Mouse (Mus musculus): ENCODE data around the gene Vps26a. TPM values are rescaled to one million over a fixed set of nuclear protein-coding genes. Genes with fewer than 3 reads are reported as not detected.
A peak's percentile ranks its signal among the peaks of the same experiment; 100 is the strongest.

The Vps26a gene
- total and polyA plus RNA-seq, 3 experiments: 10.3 to 165 (median 63.4) TPM

- no peak for TF ChIP-seq TAL1 (conservative IDR thresholded peaks at IDR 0.05; ENCODE audit: low read depth, low read length)
- TF ChIP-seq GATA1 (IDR thresholded peaks at IDR 0.05; ENCODE audit: borderline replicate concordance, low read length): no peak
- TF ChIP-seq CTCF (IDR thresholded peaks at IDR 0.05; ENCODE audit: low read depth, low read length): no peak
- no peak for TF ChIP-seq POLR2AphosphoS5 (IDR thresholded peaks at IDR 0.05; ENCODE audit: insufficient replicate concordance, low read depth, low read length)
- no peak for TF ChIP-seq GATA2 (IDR thresholded peaks at IDR 0.05; ENCODE audit: borderline replicate concordance, low read depth, low read length)
These were observed 35.2 kb upstream of the Vps26a start for GRCm38 (mm10) chr10:62521763-62522162.

GRCm38 (mm10) chr10:62520911-62521310 is 34.3 kb upstream of the Vps26a start:
- H3K36me3 ChIP-seq (replicated peaks): no peaks in the 10 kb centered on the region
- H3K9me3 ChIP-seq (replicated peaks): no peaks in the 10 kb centered on the region
- DNase-seq (ENCODE audit: low spot score) (no peak), ATAC-seq (ENCODE audit: extremely low read depth, insufficient number of reproducible peaks, low FRiP score, poor library complexity, severe bottlenecking) (peak; percentile 82)
- no peaks in the 10 kb centered on the region for H3K27me3 ChIP-seq (ENCODE audit: insufficient read depth, low read length)
- peaks cover 32% of the 10 kb centered on the region for H3K4me1 ChIP-seq (ENCODE audit: insufficient read depth, low read depth, low read length)
- TF ChIP-seq TAL1 (conservative IDR thresholded peaks at IDR 0.05; ENCODE audit: low read depth, low read length) (no peak; the same call in 1 of the 2 replicates), POLR2AphosphoS5 (IDR thresholded peaks at IDR 0.05; ENCODE audit: insufficient replicate concordance, low read depth, low read length) (no peak), CTCF (IDR thresholded peaks at IDR 0.05; ENCODE audit: low read depth, low read length) (no peak), GATA2 (IDR thresholded peaks at IDR 0.05; ENCODE audit: borderline replicate concordance, low read depth, low read length) (no peak), GATA1 (IDR thresholded peaks at IDR 0.05; ENCODE audit: borderline replicate concordance, low read length) (no peak)
- H3K4me3 ChIP-seq (ENCODE audit: low read depth, low read length): no peak overlapping the region

More at GRCm38 (mm10) chr10:62521763-62522162, 35.2 kb upstream of the Vps26a start:
- Histone ChIP-seq H3K36me3 (replicated peaks) (no peaks in the 10 kb centered on the region), H3K4me3 (ENCODE audit: low read depth, low read length) (no peak overlapping the region), H3K4me1 (ENCODE audit: insufficient read depth, low read depth, low read length) (peaks cover 32% of the 10 kb centered on the region), H3K27me3 (ENCODE audit: insufficient read depth, low read length) (0 out of 2 replicates have a peak, but pooled peaks cover under 1% of the 10 kb centered on the region), H3K9me3 (replicated peaks) (no peaks in the 10 kb centered on the region)
- DNase-seq (ENCODE audit: low spot score) (no peak), ATAC-seq (ENCODE audit: extremely low read depth, insufficient number of reproducible peaks, low FRiP score, poor library complexity, severe bottlenecking) (peak; percentile 58; the same call in 1 of the 2 replicates)

GRCm38 (mm10) chr10:62517511-62517910 is 30.9 kb upstream of the Vps26a start:
- TF ChIP-seq GATA2 (IDR thresholded peaks at IDR 0.05; ENCODE audit: borderline replicate concordance, low read depth, low read length) (no peak), POLR2AphosphoS5 (IDR thresholded peaks at IDR 0.05; ENCODE audit: insufficient replicate concordance, low read depth, low read length) (no peak), GATA1 (IDR thresholded peaks at IDR 0.05; ENCODE audit: borderline replicate concordance, low read length) (no peak), TAL1 (conservative IDR thresholded peaks at IDR 0.05; ENCODE audit: low read depth, low read length) (no peak), CTCF (IDR thresholded peaks at IDR 0.05; ENCODE audit: low read depth, low read length) (no peak)
- Histone ChIP-seq H3K9me3 (replicated peaks) (no peaks in the 10 kb centered on the region), H3K4me3 (ENCODE audit: low read depth, low read length) (no peak overlapping the region), H3K27me3 (ENCODE audit: insufficient read depth, low read length) (no peaks in the 10 kb centered on the region), H3K36me3 (replicated peaks) (no peaks in the 10 kb centered on the region), H3K4me1 (ENCODE audit: insufficient read depth, low read depth, low read length) (peaks cover 26% of the 10 kb centered on the region)
- DNase-seq (ENCODE audit: low spot score) (no peak), ATAC-seq (ENCODE audit: extremely low read depth, insufficient number of reproducible peaks, low FRiP score, poor library complexity, severe bottlenecking) (no peak)

GRCm38 (mm10) chr10:62512855-62513254 is 26.2 kb upstream of the Vps26a start:
- DNase-seq (ENCODE audit: low spot score): no peak
- TF ChIP-seq TAL1 (conservative IDR thresholded peaks at IDR 0.05; ENCODE audit: low read depth, low read length) (no peak), GATA1 (IDR thresholded peaks at IDR 0.05; ENCODE audit: borderline replicate concordance, low read length) (no peak), GATA2 (IDR thresholded peaks at IDR 0.05; ENCODE audit: borderline replicate concordance, low read depth, low read length) (no peak), CTCF (IDR thresholded peaks at IDR 0.05; ENCODE audit: low read depth, low read length) (no peak), POLR2AphosphoS5 (IDR thresholded peaks at IDR 0.05; ENCODE audit: insufficient replicate concordance, low read depth, low read length) (no peak)
- H3K4me1 ChIP-seq (ENCODE audit: insufficient read depth, low read depth, low read length): peaks cover 33% of the 10 kb centered on the region

GRCm38 (mm10) chr10:62511528-62511927 is 24.9 kb upstream of the Vps26a start:
- Histone ChIP-seq H3K9me3 (replicated peaks) (no peaks in the 10 kb centered on the region), H3K4me1 (ENCODE audit: insufficient read depth, low read depth, low read length) (peaks cover 30% of the 10 kb centered on the region), H3K36me3 (replicated peaks) (no peaks in the 10 kb centered on the region), H3K27me3 (ENCODE audit: insufficient read depth, low read length) (no peaks in the 10 kb centered on the region), H3K4me3 (ENCODE audit: low read depth, low read length) (no peak overlapping the region)
- no peak for DNase-seq (ENCODE audit: low spot score)
- ATAC-seq (ENCODE audit: extremely low read depth, insufficient number of reproducible peaks, low FRiP score, poor library complexity, severe bottlenecking): peak; percentile 28
- TF ChIP-seq POLR2AphosphoS5 (IDR thresholded peaks at IDR 0.05; ENCODE audit: insufficient replicate concordance, low read depth, low read length) (no peak), GATA1 (IDR thresholded peaks at IDR 0.05; ENCODE audit: borderline replicate concordance, low read length) (no peak), GATA2 (IDR thresholded peaks at IDR 0.05; ENCODE audit: borderline replicate concordance, low read depth, low read length) (no peak), CTCF (IDR thresholded peaks at IDR 0.05; ENCODE audit: low read depth, low read length) (no peak), TAL1 (conservative IDR thresholded peaks at IDR 0.05; ENCODE audit: low read depth, low read length) (no peak)

More at GRCm38 (mm10) chr10:62512855-62513254, 26.2 kb upstream of the Vps26a start:
- Histone ChIP-seq H3K27me3 (ENCODE audit: insufficient read depth, low read length) (no peaks in the 10 kb centered on the region), H3K36me3 (replicated peaks) (no peaks in the 10 kb centered on the region), H3K9me3 (replicated peaks) (no peaks in the 10 kb centered on the region), H3K4me3 (ENCODE audit: low read depth, low read length) (no peak overlapping the region)
- ATAC-seq (ENCODE audit: extremely low read depth, insufficient number of reproducible peaks, low FRiP score, poor library complexity, severe bottlenecking): no peak

- no peak for ATAC-seq (ENCODE audit: extremely low read depth, insufficient number of reproducible peaks, low FRiP score, poor library complexity, severe bottlenecking)
- no peaks in the 10 kb centered on the region for H3K36me3 ChIP-seq (replicated peaks)
- no peaks in the 10 kb centered on the region for H3K27me3 ChIP-seq (ENCODE audit: insufficient read depth, low read length)
- no peaks in the 10 kb centered on the region for H3K9me3 ChIP-seq (replicated peaks)
- peaks cover 50% of the 10 kb centered on the region for H3K4me1 ChIP-seq (ENCODE audit: insufficient read depth, low read depth, low read length)
- no peak for TF ChIP-seq GATA1 (IDR thresholded peaks at IDR 0.05; ENCODE audit: borderline replicate concordance, low read length)
- no peak for TF ChIP-seq POLR2AphosphoS5 (IDR thresholded peaks at IDR 0.05; ENCODE audit: insufficient replicate concordance, low read depth, low read length)
- TF ChIP-seq GATA2 (IDR thresholded peaks at IDR 0.05; ENCODE audit: borderline replicate concordance, low read depth, low read length): no peak
- no peak for TF ChIP-seq CTCF (IDR thresholded peaks at IDR 0.05; ENCODE audit: low read depth, low read length)
- TF ChIP-seq TAL1 (conservative IDR thresholded peaks at IDR 0.05; ENCODE audit: low read depth, low read length): no peak
- DNase-seq (ENCODE audit: low spot score): no peak
- no peak overlapping the region for H3K4me3 ChIP-seq (ENCODE audit: low read depth, low read length)
These were observed 22.5 kb upstream of the Vps26a start for GRCm38 (mm10) chr10:62509032-62509656.
